Mouse (Mus musculus): ENCODE results near the gene Axin1. TPM values are rescaled to one million over a fixed set of nuclear protein-coding genes. Genes with fewer than 3 reads are reported as not detected.

Gene Axin1
- polyA plus RNA-seq, 1 experiment: 3.3 TPM

DNA sequence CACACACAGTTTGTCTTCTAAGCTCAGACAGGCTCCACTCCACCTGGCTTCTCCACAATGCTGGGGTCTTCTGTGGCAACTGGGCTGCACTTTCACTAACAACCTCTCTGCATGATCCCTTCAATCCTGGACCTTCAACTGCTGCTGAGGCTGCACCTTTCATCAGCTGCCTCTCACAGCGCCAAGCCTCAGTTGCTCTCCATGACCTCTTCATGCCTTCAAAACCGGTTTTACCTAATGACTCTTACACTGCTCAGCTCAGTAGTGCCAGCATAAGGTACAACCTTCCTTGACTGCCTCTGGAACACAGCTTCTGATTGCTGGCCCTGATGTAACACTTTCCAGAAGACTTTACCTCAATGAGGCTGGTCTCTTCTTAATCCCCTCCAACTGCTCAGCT lies 83.0 kb downstream of the Axin1 start:
- Histone ChIP-seq H3K4me3 (replicated peaks) (no peak overlapping the region), H3K36me3 (ENCODE audit: control insufficient read depth) (no peaks in the 10 kb centered on the region; the same call in 1 of the 2 replicates), H3K9me3 (ENCODE audit: control insufficient read depth, low read length) (no peaks in the 10 kb centered on the region), H3K4me1 (ENCODE audit: control insufficient read depth) (peaks cover 7% of the 10 kb centered on the region), H3K27me3 (ENCODE audit: control insufficient read depth) (peaks cover 14% of the 10 kb centered on the region)
- no peak for TF ChIP-seq GATA1 (IDR thresholded peaks at IDR 0.05; ENCODE audit: low read length)
- TF ChIP-seq TAL1 (IDR thresholded peaks at IDR 0.05; ENCODE audit: low read length): no peak

DNA sequence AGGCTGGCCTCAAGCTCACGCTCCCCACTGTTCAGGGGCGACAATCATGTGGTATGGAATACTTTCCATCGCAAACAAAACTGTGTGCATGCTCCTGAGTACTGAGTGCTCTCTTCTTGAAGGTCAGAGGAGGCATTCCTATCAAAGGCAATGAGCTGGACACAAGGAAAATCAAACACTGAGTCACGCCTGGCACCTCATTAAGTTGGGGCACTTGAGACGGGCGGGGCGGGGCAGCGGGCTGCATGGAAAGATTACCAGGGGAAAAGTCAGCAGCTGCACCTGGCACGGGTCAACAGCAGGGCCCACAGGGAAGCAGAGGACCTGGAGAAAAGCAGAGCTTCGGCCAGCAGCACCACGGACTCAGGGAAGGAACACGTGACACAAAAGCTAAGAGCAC lies 86.7 kb downstream of the Axin1 start:
- no peaks in the 10 kb centered on the region for H3K9me3 ChIP-seq (ENCODE audit: control insufficient read depth, low read length)
- no peaks in the 10 kb centered on the region for H3K36me3 ChIP-seq (ENCODE audit: control insufficient read depth)
- TF ChIP-seq TAL1 (IDR thresholded peaks at IDR 0.05; ENCODE audit: low read length): no peak
- no peak for TF ChIP-seq GATA1 (IDR thresholded peaks at IDR 0.05; ENCODE audit: low read length)
- H3K4me1 ChIP-seq (ENCODE audit: control insufficient read depth): peaks cover 7% of the 10 kb centered on the region
- H3K4me3 ChIP-seq (replicated peaks): no peak overlapping the region
- H3K27me3 ChIP-seq (ENCODE audit: control insufficient read depth): peaks cover 13% of the 10 kb centered on the region

DNA sequence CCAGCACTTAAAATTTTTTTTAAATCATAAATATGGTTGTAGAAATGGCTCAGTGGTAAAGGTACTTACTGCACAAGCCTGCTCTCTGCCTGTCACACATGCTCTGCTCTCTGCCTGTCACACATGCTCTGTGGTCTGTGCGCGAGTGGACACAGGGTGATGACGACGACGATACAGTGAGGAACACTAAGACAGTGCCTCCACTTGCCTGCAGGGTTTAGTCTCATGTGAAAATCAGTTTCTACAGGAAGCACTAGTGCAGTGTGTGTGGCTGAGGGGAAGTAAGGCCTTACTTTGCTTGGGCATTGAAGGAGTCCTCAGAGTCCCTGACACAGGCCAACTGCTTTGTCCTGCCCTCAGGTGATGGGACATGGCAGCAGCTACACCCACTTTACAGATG lies 91.3 kb downstream of the Axin1 start:
- Histone ChIP-seq H3K4me1 (ENCODE audit: control insufficient read depth) (peaks cover 10% of the 10 kb centered on the region), H3K4me3 (replicated peaks) (no peak overlapping the region), H3K27me3 (ENCODE audit: control insufficient read depth) (no peaks in the 10 kb centered on the region), H3K36me3 (ENCODE audit: control insufficient read depth) (no peaks in the 10 kb centered on the region), H3K9me3 (ENCODE audit: control insufficient read depth, low read length) (no peaks in the 10 kb centered on the region)
- TF ChIP-seq TAL1 (IDR thresholded peaks at IDR 0.05; ENCODE audit: low read length) (no peak), GATA1 (IDR thresholded peaks at IDR 0.05; ENCODE audit: low read length) (no peak)

DNA sequence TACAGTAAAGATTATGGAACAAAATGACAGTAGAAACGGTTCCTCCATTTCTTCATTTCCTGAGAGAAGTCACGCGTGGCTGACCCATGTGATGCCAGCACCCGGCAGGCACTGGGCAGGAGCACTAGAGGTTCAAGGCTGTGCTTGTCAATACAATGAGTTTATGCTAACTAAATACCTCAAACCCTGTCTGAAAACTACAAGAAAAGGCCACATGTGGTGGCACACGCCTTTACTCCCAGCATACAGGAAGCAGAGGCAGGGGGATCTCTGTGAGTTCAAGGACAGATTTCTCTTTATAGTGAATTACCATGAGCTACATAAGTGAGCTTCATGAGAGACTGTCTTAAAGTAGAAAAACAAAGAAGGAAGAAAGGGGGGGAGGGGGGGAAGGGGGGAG lies 92.7 kb downstream of the Axin1 start:
- TF ChIP-seq TAL1 (IDR thresholded peaks at IDR 0.05; ENCODE audit: low read length) (no peak), GATA1 (IDR thresholded peaks at IDR 0.05; ENCODE audit: low read length) (no peak)
- peaks cover 10% of the 10 kb centered on the region for H3K4me1 ChIP-seq (ENCODE audit: control insufficient read depth)
- no peaks in the 10 kb centered on the region for H3K36me3 ChIP-seq (ENCODE audit: control insufficient read depth)
- no peak overlapping the region for H3K4me3 ChIP-seq (replicated peaks)
- H3K9me3 ChIP-seq (ENCODE audit: control insufficient read depth, low read length): no peaks in the 10 kb centered on the region
- no peaks in the 10 kb centered on the region for H3K27me3 ChIP-seq (ENCODE audit: control insufficient read depth)

DNA sequence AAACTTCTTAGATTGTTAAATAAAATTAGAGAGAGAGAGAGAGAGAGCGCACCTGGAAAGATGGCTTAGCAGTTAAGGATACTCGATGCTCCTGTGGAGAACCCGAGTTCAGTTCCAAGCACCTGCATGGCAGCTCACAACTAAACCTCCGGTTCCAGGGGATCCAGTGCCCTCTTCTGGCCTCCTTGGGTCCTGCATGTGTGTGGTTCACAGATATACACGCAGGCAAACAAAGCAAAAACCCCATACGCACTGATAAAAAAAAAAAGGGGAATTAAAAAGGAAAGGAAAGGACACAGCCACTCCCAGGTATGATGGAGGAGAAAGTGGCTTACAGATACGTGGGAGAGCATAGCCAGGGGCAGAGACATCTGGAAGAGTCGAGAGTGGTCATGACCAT lies 94.4 kb downstream of the Axin1 start:
- H3K36me3 ChIP-seq (ENCODE audit: control insufficient read depth): no peaks in the 10 kb centered on the region
- H3K27me3 ChIP-seq (ENCODE audit: control insufficient read depth): no peaks in the 10 kb centered on the region
- no peak overlapping the region for H3K4me3 ChIP-seq (replicated peaks)
- H3K9me3 ChIP-seq (ENCODE audit: control insufficient read depth, low read length): no peaks in the 10 kb centered on the region
- TF ChIP-seq GATA1 (IDR thresholded peaks at IDR 0.05; ENCODE audit: low read length) (no peak), TAL1 (IDR thresholded peaks at IDR 0.05; ENCODE audit: low read length) (no peak)
- H3K4me1 ChIP-seq (ENCODE audit: control insufficient read depth): peaks cover 20% of the 10 kb centered on the region

DNA sequence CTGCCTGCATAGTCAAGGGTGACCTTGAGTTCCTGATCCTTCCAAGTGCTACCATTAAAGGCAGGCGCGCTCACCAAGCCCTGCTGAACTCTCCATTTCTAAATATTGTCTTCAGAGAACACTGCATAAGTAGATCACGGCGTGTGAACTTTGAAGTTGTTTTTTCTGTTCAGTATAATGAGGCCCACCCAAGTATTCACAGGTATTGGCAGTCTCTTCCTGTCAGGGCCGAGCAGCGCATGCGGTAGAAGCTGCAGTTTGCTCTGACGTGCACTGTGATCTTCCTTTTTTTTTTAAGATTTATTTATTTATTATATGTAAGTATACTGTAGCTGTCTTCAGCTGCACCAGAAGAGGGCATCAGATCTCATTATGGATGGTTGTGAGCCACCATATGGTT lies 95.9 kb downstream of the Axin1 start:
- H3K4me1 ChIP-seq (ENCODE audit: control insufficient read depth): peaks cover 23% of the 10 kb centered on the region
- no peaks in the 10 kb centered on the region for H3K36me3 ChIP-seq (ENCODE audit: control insufficient read depth)
- no peak overlapping the region for H3K4me3 ChIP-seq (replicated peaks)
- TF ChIP-seq GATA1 (IDR thresholded peaks at IDR 0.05; ENCODE audit: low read length): no peak
- TF ChIP-seq TAL1 (IDR thresholded peaks at IDR 0.05; ENCODE audit: low read length): no peak
- no peaks in the 10 kb centered on the region for H3K27me3 ChIP-seq (ENCODE audit: control insufficient read depth)
- H3K9me3 ChIP-seq (ENCODE audit: control insufficient read depth, low read length): no peaks in the 10 kb centered on the region

DNA sequence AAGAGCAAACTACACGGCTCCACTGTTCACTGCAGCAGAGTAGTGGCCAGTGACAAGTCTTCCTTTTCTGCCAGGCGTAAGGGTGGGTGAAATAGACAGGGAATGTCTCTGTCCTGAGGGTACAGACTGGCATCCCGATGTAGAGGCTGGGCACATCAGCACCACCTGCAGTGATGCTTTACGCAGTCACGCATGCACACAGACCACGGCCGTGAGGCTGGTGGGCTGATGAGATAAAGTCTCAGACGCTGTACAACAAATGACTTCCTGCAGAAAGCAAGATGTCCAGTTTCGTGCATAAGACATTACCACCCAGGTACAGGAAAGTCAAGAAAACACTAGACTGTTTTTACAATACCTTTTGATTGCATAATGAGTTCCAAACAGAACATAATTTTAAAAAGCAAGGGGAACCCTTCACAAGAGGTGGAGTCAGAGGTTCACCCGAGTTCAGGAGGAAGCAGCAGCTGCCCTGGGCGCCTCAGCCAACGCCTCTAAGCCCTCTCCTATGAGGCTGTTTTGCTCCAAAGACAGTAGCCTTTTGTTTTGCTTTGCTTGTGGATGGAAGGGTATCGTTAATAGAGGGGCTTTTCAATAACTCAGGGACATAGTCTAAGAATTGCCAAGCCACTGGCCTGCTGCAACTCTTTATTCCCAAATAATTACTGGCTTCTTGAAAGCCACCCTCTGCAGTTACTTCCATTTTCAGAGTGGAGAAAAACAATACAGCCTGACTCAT lies 96.8 kb downstream of the Axin1 start:
- H3K4me3 ChIP-seq (replicated peaks): no peak overlapping the region
- H3K36me3 ChIP-seq (ENCODE audit: control insufficient read depth): no peaks in the 10 kb centered on the region
- peaks cover 31% of the 10 kb centered on the region for H3K4me1 ChIP-seq (ENCODE audit: control insufficient read depth)
- no peaks in the 10 kb centered on the region for H3K9me3 ChIP-seq (ENCODE audit: control insufficient read depth, low read length)
- no peak for TF ChIP-seq GATA1 (IDR thresholded peaks at IDR 0.05; ENCODE audit: low read length)
- no peak for TF ChIP-seq TAL1 (IDR thresholded peaks at IDR 0.05; ENCODE audit: low read length)
- H3K27me3 ChIP-seq (ENCODE audit: control insufficient read depth): no peaks in the 10 kb centered on the region

DNA sequence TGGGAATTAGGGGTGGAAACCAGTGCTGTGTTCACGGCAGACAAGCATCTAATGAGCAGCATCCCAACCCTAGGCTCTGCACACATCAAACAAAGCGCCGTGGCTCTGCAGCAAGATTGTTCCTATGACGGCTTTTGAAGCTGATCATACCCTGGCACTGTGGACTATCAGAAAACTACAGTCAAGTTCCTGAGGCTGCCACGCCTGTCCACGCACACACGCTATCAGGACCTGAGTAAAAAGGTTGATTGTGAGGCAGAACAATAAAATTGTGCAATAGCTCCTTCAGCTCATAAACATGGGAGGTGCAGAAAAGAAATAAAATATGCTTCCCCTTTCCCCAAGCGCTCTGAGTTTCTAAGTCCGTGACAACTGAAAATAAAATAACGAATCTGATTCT lies 99.2 kb downstream of the Axin1 start:
- H3K4me3 ChIP-seq (replicated peaks): no peak overlapping the region
- TF ChIP-seq TAL1 (IDR thresholded peaks at IDR 0.05; ENCODE audit: low read length) (no peak), GATA1 (IDR thresholded peaks at IDR 0.05; ENCODE audit: low read length) (no peak)
- H3K27me3 ChIP-seq (ENCODE audit: control insufficient read depth): no peaks in the 10 kb centered on the region
- H3K9me3 ChIP-seq (ENCODE audit: control insufficient read depth, low read length): no peaks in the 10 kb centered on the region
- H3K36me3 ChIP-seq (ENCODE audit: control insufficient read depth): no peaks in the 10 kb centered on the region
- H3K4me1 ChIP-seq (ENCODE audit: control insufficient read depth): peaks cover 50% of the 10 kb centered on the region

DNA sequence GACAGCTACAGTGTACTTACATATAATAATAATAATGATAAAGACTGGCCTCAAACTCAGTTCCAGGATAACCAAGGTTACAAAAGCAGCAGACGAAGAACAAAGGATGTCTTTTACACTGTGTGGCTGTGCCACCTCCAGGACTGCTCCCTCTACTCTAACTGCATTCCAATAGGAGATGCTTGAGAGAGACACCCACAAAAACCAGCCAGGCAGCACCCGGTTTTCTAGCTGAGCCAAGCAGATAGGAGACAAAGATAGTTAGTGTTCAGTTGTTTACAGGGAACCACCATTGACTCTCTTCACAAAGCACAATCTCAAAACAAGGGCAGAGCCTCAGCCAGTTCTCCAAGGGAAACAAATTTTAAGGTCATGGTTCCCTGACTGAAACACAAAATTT lies 101.1 kb downstream of the Axin1 start:
- Histone ChIP-seq H3K4me3 (replicated peaks) (no peak overlapping the region), H3K36me3 (ENCODE audit: control insufficient read depth) (no peaks in the 10 kb centered on the region), H3K4me1 (ENCODE audit: control insufficient read depth) (peaks cover 66% of the 10 kb centered on the region), H3K9me3 (ENCODE audit: control insufficient read depth, low read length) (no peaks in the 10 kb centered on the region), H3K27me3 (ENCODE audit: control insufficient read depth) (no peaks in the 10 kb centered on the region)
- TF ChIP-seq TAL1 (IDR thresholded peaks at IDR 0.05; ENCODE audit: low read length) (no peak), GATA1 (IDR thresholded peaks at IDR 0.05; ENCODE audit: low read length) (no peak)

Data from erythroblast, embryonic 14.5 days (primary cell).